Mouse (Mus musculus): Measurements from ENCODE around the gene Litaf. TPM values are rescaled to one million over a fixed set of nuclear protein-coding genes. Genes with fewer than 3 reads are reported as not detected.

Gene Litaf
- polyA plus RNA-seq, 1 experiment, result 47.8 TPM

- no peak for DNase-seq (ENCODE audit: low spot score)
Measured at GRCm38 (mm10) chr16:10910541-10910940, 155.4 kb downstream of the Litaf start.

Other genes starting within 250 kb of the Litaf start
- gene Rmi2, start 231.1 kb downstream of the Litaf start, polyA plus RNA-seq (2012; rRNA removed), result 0.31 and 0.66 TPM in 2 replicates
- gene Snn, start 5.2 kb downstream of the Litaf start, polyA plus RNA-seq (2012; rRNA removed), result 17.6 and 22.5 TPM in 2 replicates
- 17.5 and 18.6 TPM in 2 replicates for gene Txndc11, start 68.5 kb upstream of the Litaf start, polyA plus RNA-seq (2012; rRNA removed)
- gene Zc3h7a, start 110.2 kb upstream of the Litaf start, polyA plus RNA-seq (2012; rRNA removed), result 141 and 178 TPM in 2 replicates
- 50.0 and 50.9 TPM in 2 replicates for gene Rsl1d1, start 137.2 kb upstream of the Litaf start, polyA plus RNA-seq (2012; rRNA removed)
- gene Gspt1, start 188.2 kb upstream of the Litaf start, polyA plus RNA-seq (2012; rRNA removed), result 44.5 and 55.8 TPM in 2 replicates
- 0.96 and 1.9 TPM in 2 replicates for gene Tnfrsf17, start 247.7 kb upstream of the Litaf start, polyA plus RNA-seq (2012; rRNA removed)